Mouse (Mus musculus) thymus, adult 2 months (tissue): ENCODE measurements at regions not wholly inside any gene's neighbourhood (a gene's known extent, or its start where the extent isn't known, plus 50 kb on each side); places are given as distances from the start of the nearest gene placed in this dataset.

ENCODE experiments used
- CTCF ChIP-seq: fragments of 200-500 bp; IDR thresholded peaks from 2 replicates; pipeline ENCODE4 v1.5.1; 2012; ENCODE audit warnings: mild to moderate bottlenecking, control low read depth, low read length, moderate library complexity, borderline replicate concordance; ENCODE audit not compliant: control insufficient read depth, poor library complexity, insufficient read depth; ENCODE audit errors: extremely low read depth
- POLR2A ChIP-seq: fragments of 200-500 bp; IDR thresholded peaks from 2 replicates; pipeline ENCODE4 v1.6.1; 2012; ENCODE audit warnings: mild to moderate bottlenecking, low read length, control low read depth, moderate library complexity; ENCODE audit not compliant: control insufficient read depth, poor library complexity, insufficient read depth; ENCODE audit errors: extremely low read depth

DNA sequence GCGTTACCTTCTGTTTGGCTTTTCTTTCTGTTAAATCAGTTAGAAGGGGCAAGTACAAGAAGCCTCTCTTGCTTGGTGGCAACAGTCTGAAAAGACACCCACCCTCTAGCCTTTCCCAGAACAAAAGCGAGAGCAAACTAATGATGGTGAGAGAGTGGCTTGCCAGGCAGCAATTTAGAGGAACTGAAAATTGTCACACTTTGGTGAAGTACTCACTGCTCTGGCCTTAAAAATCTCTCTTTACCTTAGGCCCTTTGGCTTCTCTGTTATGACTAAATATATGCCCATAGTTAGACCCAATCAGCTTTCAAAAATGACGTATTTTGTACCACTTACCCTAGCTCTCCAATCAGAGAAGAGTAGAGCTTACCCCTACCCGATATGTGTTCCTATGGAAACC lies 1477.8 kb downstream of the Slc22a22 start:
- no peak for TF ChIP-seq POLR2A
- no peak for TF ChIP-seq CTCF
